Mouse (Mus musculus) ES-E14 (cell line): ENCODE measurements at regions not wholly inside any gene's neighbourhood (a gene's known extent, or its start where the extent isn't known, plus 50 kb on each side); places are given as distances from the start of the nearest gene placed in this dataset.

Experiments
- DNase-seq: peaks from one replicate; pipeline ENCODE4 v3.0.0-alpha.2; 2013; ENCODE audit warnings: low read depth, low spot score
- H3K27ac ChIP-seq: 2 replicates; pipeline ENCODE4 v1.5.1; 2012; ENCODE audit warnings: low read depth, mild to moderate bottlenecking, low read length, moderate library complexity, mixed read lengths; ENCODE audit not compliant: poor library complexity, insufficient read depth, severe bottlenecking
- H3K36me3 ChIP-seq: 2 replicates; pipeline ENCODE4 v1.6.1; 2012; ENCODE audit warnings: mild to moderate bottlenecking, low read length, moderate library complexity, mixed read lengths; ENCODE audit not compliant: control insufficient read depth, poor library complexity, insufficient read depth, severe bottlenecking
- H3K4me1 ChIP-seq, 2 experiments: fragments of 150-350 bp in 1 of 2; sonication (generic) in 1 of 2; 2 replicates each; pipeline ENCODE4 v1.6.1; 2012; ENCODE audit warnings: low read length in 2 of 2, mild to moderate bottlenecking in 1 of 2, mixed read lengths in 1 of 2; ENCODE audit not compliant: control insufficient read depth in 2 of 2, insufficient read depth in 2 of 2, poor library complexity in 1 of 2
- H3K4me3 ChIP-seq, 2 experiments: fragments of 150-350 bp in 1 of 2; sonication (generic) in 1 of 2; 2 replicates each; pipeline ENCODE4 v1.5.1; 2012; ENCODE audit warnings: low read length in 2 of 2, low read depth in 1 of 2, mild to moderate bottlenecking in 1 of 2, mixed read lengths in 1 of 2; ENCODE audit not compliant: insufficient read depth in 1 of 2, poor library complexity in 1 of 2, severe bottlenecking in 1 of 2
- H3K9ac ChIP-seq: 2 replicates; pipeline ENCODE4 v1.6.1; 2012; ENCODE audit warnings: low read depth, mild to moderate bottlenecking, low read length, mixed read lengths; ENCODE audit not compliant: poor library complexity, insufficient read depth, severe bottlenecking
- H3K9me3 ChIP-seq: fragments of 150-350 bp; sonication (generic); 2 replicates; pipeline ENCODE4 v1.6.1; 2012; ENCODE audit warnings: low read depth, mild to moderate bottlenecking, low read length; ENCODE audit not compliant: control insufficient read depth, insufficient read depth
- CHD2 ChIP-seq: IDR thresholded peaks from 2 replicates; pipeline ENCODE4 v1.6.1; 2014; ENCODE audit warnings: mild to moderate bottlenecking, low read depth, low read length, inconsistent platforms
- HCFC1 ChIP-seq: IDR thresholded peaks from 2 replicates; pipeline ENCODE4 v1.6.1; 2012; ENCODE audit warnings: low read length, inconsistent platforms, borderline replicate concordance; ENCODE audit not compliant: insufficient read depth
- MAFK ChIP-seq: IDR thresholded peaks from 2 replicates; pipeline ENCODE4 v1.6.1; 2014; ENCODE audit warnings: mild to moderate bottlenecking, low read depth, low read length, inconsistent platforms; ENCODE audit not compliant: insufficient read depth
- ZC3H11A ChIP-seq: IDR thresholded peaks from 2 replicates; pipeline ENCODE4 v1.6.1; 2012; ENCODE audit warnings: low read depth, mild to moderate bottlenecking, inconsistent platforms, low read length, borderline replicate concordance
- ZNF384 ChIP-seq: IDR thresholded peaks from 2 replicates; pipeline ENCODE4 v1.6.1; 2012; ENCODE audit warnings: low read depth, low read length, inconsistent platforms
- in situ Hi-C, 2 experiments: fragments of 600-800 bp; cut with MboI; formaldehyde crosslinking; loops; one replicate each; pipeline ENCODE4 v1.15.1; 2025; ENCODE audit warnings: low sequenced_read_pairs in 2 of 2, inconsistent platforms in 1 of 2; ENCODE audit not compliant: unreplicated experiment in 2 of 2

DNA sequence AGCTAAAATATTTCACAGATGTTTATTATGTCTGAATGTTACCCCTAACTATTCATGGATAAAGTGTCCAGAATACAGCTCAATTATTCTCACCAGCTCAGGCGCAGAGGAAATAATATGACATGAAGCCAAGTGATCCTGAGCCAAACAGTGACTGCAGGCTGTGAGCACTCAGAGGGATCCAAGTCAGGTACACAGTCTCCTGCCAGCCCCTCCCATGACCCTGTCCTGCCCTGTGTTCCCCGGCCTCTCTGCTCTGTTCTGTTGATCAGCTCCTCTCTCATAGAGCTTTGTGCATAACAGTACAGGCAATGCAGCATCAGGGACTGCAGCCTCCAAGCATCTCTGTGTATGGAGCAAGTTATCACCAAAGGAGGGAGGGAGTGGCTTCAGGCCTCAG is 190.7 kb downstream of the Tgfb2 start:
- Histone ChIP-seq H3K9ac (no peak overlapping the region), H3K9me3 (no peaks in the 10 kb centered on the region), H3K4me3 (no peak overlapping the region), H3K27ac (no peak overlapping the region), H3K36me3 (no peaks in the 10 kb centered on the region), H3K4me1 (peaks cover 7 to 20% of the 10 kb centered on the region in 2 experiments)
- in situ Hi-C loops = no loop called here
- no peak for TF ChIP-seq HCFC1
- no peak for TF ChIP-seq CHD2
- TF ChIP-seq ZC3H11A = no peak
- no peak for TF ChIP-seq ZNF384
- TF ChIP-seq MAFK = no peak
- DNase-seq = no peak

DNA sequence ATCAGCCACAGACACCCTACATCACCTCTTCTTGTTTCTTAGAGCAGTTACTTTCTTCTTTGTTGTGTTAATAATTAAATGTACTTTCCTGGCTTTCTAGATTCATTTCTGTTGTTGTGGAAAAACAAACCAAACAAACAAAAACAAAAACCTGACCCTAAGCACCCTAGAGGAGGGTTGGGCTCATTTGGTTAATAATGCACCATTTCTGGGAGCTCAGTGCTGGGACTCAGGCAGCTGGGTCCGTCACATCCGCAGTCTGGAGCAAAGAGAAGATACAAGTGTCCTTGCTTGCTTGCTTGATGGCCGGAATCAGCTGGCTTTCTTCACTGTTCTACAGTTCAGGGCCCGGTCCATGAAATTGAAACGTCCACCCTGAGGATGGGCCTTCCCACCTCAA is 191.9 kb downstream of the Tgfb2 start:
- in situ Hi-C loops = no loop called here
- TF ChIP-seq CHD2 (no peak), ZNF384 (no peak), HCFC1 (no peak), ZC3H11A (no peak), MAFK (no peak)
- no peaks in the 10 kb centered on the region for H3K36me3 ChIP-seq
- peak overlapping the region; percentile 76; the same call in 1 of the 2 replicates for H3K27ac ChIP-seq
- H3K4me1 ChIP-seq = peaks cover 8 to 20% of the 10 kb centered on the region in 2 experiments
- no peak overlapping the region for H3K4me3 ChIP-seq
- peak; percentile 71 for DNase-seq
- H3K9ac ChIP-seq = no peak overlapping the region
- no peaks in the 10 kb centered on the region for H3K9me3 ChIP-seq

DNA sequence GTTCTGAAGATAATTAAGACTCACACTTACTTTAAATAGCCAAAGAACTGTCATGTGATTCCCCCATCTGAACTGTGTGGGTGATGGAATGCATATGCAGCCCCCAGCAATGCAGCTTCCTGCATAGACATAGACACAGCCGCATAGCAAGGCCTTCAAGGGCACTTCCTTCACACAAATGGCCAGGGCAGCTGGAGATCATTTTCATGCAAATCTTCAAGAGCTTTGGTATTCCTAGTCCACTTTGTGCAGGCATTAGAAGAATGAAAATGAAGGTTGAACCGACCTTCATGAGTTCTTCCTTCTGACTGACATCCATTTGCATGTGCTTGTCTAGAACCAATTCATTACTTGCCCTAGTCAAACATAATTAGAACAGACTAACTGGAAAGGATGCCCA is 195.3 kb downstream of the Tgfb2 start:
- in situ Hi-C loops = no loop called here
- H3K4me3 ChIP-seq = no peak overlapping the region
- no peaks in the 10 kb centered on the region for H3K9me3 ChIP-seq
- TF ChIP-seq CHD2 = 0 out of 2 replicates have a peak, but pooled peaks have one; percentile 27
- no peak for TF ChIP-seq ZC3H11A
- peak overlapping the region; percentile 44; the same call in 1 of the 2 replicates for H3K27ac ChIP-seq
- peaks cover 8 to 20% of the 10 kb centered on the region in 2 experiments for H3K4me1 ChIP-seq
- DNase-seq = peak; percentile 52
- no peak overlapping the region for H3K9ac ChIP-seq
- no peaks in the 10 kb centered on the region for H3K36me3 ChIP-seq

DNA sequence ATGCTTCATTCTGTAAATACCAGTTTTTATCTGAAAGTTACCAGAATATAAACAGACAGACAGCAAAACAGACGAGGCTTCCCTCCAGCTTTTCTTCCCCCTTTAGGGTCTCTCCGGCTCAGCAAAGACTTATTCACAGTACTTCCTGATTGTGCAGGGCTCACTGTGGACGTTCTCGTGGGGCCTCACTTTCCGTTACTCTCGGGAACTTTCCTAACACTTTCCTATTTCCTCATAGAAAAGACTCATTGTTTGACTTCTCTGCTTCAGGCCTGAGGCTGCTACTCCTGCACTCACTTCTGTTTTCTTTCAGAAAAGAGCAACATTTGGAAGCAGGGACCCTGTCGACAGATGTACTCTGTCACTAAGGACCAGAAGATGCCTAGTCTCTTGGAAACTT is 197.4 kb downstream of the Tgfb2 start:
- Histone ChIP-seq H3K4me3 (no peak overlapping the region), H3K4me1 (peaks cover 5 to 10% of the 10 kb centered on the region in 2 experiments), H3K9me3 (no peaks in the 10 kb centered on the region), H3K9ac (no peak overlapping the region), H3K36me3 (no peaks in the 10 kb centered on the region), H3K27ac (no peak overlapping the region)
- DNase-seq = no peak
- in situ Hi-C loops = no loop called here
- no peak for TF ChIP-seq MAFK
- TF ChIP-seq CHD2 = no peak
- TF ChIP-seq HCFC1 = no peak
- TF ChIP-seq ZNF384 = no peak
- TF ChIP-seq ZC3H11A = no peak

DNA sequence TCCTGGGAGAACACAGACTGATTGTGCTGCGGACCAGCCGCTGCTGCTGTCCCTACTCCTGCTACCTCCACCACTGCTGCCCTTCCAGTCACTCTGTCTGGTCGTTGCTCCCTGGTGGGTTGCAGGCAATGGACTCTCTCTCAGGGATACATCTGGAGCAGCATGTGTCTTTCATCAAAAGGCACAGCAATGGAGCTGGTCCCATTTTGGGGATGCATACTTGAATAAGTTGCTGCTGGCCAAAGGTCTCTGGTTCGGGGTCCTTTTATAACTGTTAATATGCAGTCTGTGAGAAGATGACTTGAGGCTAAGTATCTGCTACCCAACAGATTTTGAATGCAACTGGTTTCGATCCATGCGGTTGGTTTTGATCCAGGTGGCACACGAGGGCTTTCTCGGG is 197.8 kb downstream of the Tgfb2 start:
- H3K27ac ChIP-seq = no peak overlapping the region

More for the DNA sequence above, 197.8 kb downstream of the Tgfb2 start:
- in situ Hi-C loops = no loop called here
- Histone ChIP-seq H3K4me3 (no peak overlapping the region), H3K36me3 (no peaks in the 10 kb centered on the region), H3K9me3 (no peaks in the 10 kb centered on the region), H3K4me1 (peaks cover 5 to 8% of the 10 kb centered on the region in 2 experiments; a peak in 2 of 4 replicates), H3K9ac (no peak overlapping the region)
- no peak for TF ChIP-seq ZNF384
- TF ChIP-seq MAFK = no peak
- TF ChIP-seq ZC3H11A = no peak
- no peak for TF ChIP-seq CHD2
- TF ChIP-seq HCFC1 = no peak
- DNase-seq = no peak
